Mouse (Mus musculus) neutrophil, adult 83 days (primary cell): ENCODE data around the gene Gatb. TPM values are rescaled to one million over a fixed set of nuclear protein-coding genes. Genes with fewer than 3 reads are reported as not detected.

Experiments
- total RNA-seq, 2 experiments: library from RNA; stranded (reverse); gene quantifications; one replicate each; pipeline ENCODE4 v1.2.4; 2023

The Gatb gene
- total RNA-seq, result 1 to 10 TPM; 4.9 to 6.4 TPM

DNA sequence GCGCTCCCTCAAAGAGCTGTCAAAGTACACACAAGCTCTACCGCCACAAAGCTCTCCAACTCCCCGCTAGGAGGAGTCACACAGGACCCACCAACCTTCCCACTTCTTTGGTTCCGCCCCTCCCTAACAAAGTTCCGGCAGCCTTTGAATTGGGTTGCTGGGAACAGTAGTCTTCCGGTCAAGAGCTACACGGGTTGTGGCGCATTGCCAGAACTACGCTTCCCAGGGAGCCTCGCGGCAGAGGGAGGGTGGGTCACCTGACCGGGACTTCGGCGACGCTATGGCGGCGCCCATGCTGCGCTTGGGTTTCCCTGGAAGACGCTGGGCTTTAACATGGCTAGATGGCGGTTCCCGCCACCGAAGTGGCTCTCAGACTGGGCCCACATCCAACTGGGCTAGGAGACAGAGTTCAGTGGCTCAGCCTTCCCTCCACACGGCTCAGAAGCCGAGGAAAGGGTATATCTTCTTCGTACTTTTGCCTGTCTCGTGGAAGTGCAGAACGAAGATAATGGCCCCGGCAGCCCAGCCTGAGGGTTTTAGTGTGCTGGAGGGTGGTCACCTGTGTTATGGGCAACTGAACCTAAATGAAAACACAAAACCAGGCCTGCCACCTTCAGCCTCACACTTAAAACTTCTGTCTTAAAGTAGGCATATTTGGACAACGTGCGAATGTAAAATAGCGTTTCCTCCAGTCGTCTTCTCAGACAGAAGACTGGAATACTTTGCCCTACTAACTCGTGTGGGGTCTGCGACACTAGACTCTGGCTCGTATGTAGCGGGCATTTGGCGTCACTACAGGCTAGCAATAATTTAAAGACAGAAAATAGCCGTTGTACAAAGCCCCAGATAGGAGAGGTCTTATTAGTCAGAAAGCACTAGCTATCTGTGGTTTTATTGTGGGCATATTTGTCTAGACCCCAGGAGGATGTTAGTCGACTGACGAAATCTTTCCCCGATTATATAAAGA is at the start of gene Gatb:
Gene Gatb (plus strand): TSS at position 256 of the 967 bp plus-strand sequence.

Other genes starting within 250 kb of the Gatb start
- gene Fam160a1, start 243.2 kb downstream of the Gatb start, total RNA-seq, result under 1 TPM; 0.15 to 0.18 TPM